Mouse (Mus musculus) hindbrain, embryonic 11.5 days (tissue): ENCODE measurements around the gene Stab1. TPM values are rescaled to one million over a fixed set of nuclear protein-coding genes. Genes with fewer than 3 reads are reported as not detected.

Experiments
- ATAC-seq: fragments of 200-750 bp; cut with Nextera tagmentation; 2 replicates; pipeline ENCODE4 v1.8.0; 2017; ENCODE audit warnings: mild to moderate bottlenecking, moderate TSS enrichment, moderate library complexity; ENCODE audit not compliant: low FRiP score
- DNase-seq: peaks from one replicate; pipeline ENCODE4 v3.0.0-alpha.2; 2015; ENCODE audit warnings: low spot score
- H3K27ac ChIP-seq: fragments of 300-500 bp; sonication (generic); 2 replicates; pipeline ENCODE4 v1.5.1; 2014; ENCODE audit warnings: mild to moderate bottlenecking, low read depth, low read length
- H3K27me3 ChIP-seq: fragments of 300-500 bp; sonication (generic); 2 replicates; pipeline ENCODE4 v1.6.1; 2014; ENCODE audit warnings: mild to moderate bottlenecking, low read length, moderate library complexity, mixed read lengths; ENCODE audit not compliant: control insufficient read depth, insufficient read depth
- H3K36me3 ChIP-seq: fragments of 300-500 bp; sonication (generic); 2 replicates; pipeline ENCODE4 v1.6.1; 2014; ENCODE audit warnings: mild to moderate bottlenecking, low read length, moderate library complexity, mixed read lengths; ENCODE audit not compliant: control insufficient read depth, insufficient read depth
- H3K4me1 ChIP-seq: fragments of 300-500 bp; sonication (generic); replicated peaks from 2 replicates; pipeline ENCODE4 v1.6.1; 2014; ENCODE audit warnings: low read length, mixed read lengths; ENCODE audit not compliant: control insufficient read depth, insufficient read depth
- H3K4me2 ChIP-seq: fragments of 300-500 bp; sonication (generic); replicated peaks from 2 replicates; pipeline ENCODE4 v1.6.1; 2014; ENCODE audit warnings: mild to moderate bottlenecking, low read depth, low read length
- H3K4me3 ChIP-seq: fragments of 300-500 bp; sonication (generic); 2 replicates; pipeline ENCODE4 v1.5.1; 2014; ENCODE audit warnings: low read depth, low read length
- H3K9ac ChIP-seq: fragments of 300-500 bp; sonication (generic); 2 replicates; pipeline ENCODE4 v1.6.1; 2014; ENCODE audit warnings: low read depth, low read length
- H3K9me3 ChIP-seq: fragments of 300-500 bp; sonication (generic); 2 replicates; pipeline ENCODE4 v1.6.1; 2016; ENCODE audit warnings: low read length; ENCODE audit not compliant: control insufficient read depth
- WGBS: fragments of 180-500 bp; shearing (Covaris S2); extraction: QIAGEN DNeasy Blood & Tissue Kit; methylation state at CpG from one replicate; pipeline ENCODE4 v1.1.7; 2014; 5-methylcytosine and 5-hydroxymethylcytosine counted together
- polyA plus RNA-seq: library from polyadenylated mRNA; unstranded; fragments of >200 nt; fragmentation: Nextera tagmentation; extraction: Ambion mirVana; gene quantifications from 2 replicates; pipeline ENCODE4 v1.2.1, GENCODE M21; 2014

Gene Stab1
- polyA plus RNA-seq, 1 experiment from 2014 or later, result 25.5 TPM

- no peaks in the 10 kb centered on the region for H3K27me3 ChIP-seq
- 48% methylated on average over 7 of the region's 7 CpGs for WGBS
- ATAC-seq, result no peak
- H3K9me3 ChIP-seq, result no peaks in the 10 kb centered on the region
- no peaks in the 10 kb centered on the region for H3K4me1 ChIP-seq
- no peak overlapping the region for H3K27ac ChIP-seq
- no peak overlapping the region for H3K4me2 ChIP-seq
- no peak for DNase-seq
- no peak overlapping the region for H3K9ac ChIP-seq
- H3K4me3 ChIP-seq, result no peak overlapping the region
- H3K36me3 ChIP-seq, result peaks cover 1% of the 10 kb centered on the region; the same call in 1 of the 2 replicates
Measured at GRCm38 (mm10) chr14:31165458-31165857, 3.0 kb downstream of the Stab1 start.

DNA sequence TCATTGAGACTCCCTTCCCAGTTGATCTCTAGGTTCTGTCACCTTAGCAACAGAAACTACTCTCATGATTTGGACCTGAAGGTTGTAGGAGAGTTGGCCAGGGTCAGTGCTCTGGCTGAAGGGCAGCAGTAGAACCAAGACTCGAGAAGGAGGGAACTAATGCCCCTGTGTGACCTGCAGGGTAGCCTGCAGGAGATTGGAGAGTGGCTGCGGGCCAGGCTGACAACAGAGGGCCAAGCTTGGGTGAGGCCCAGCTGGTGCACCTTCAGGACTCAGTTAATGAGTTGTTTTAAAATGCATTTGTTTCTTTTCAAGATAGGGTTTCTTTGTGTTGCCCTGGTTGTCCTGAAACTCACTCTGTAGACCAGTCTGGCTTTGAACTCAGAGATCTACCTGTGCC lies 3.4 kb downstream of the Stab1 start:
- Histone ChIP-seq H3K4me1 (no peaks in the 10 kb centered on the region), H3K4me2 (no peak overlapping the region), H3K27ac (no peak overlapping the region), H3K4me3 (no peak overlapping the region), H3K36me3 (no peaks in the 10 kb centered on the region), H3K27me3 (no peaks in the 10 kb centered on the region), H3K9ac (no peak overlapping the region), H3K9me3 (no peaks in the 10 kb centered on the region)
- ATAC-seq (no peak), DNase-seq (no peak)
- WGBS, result 73% methylated on average over 2 of the region's 2 CpGs

DNA sequence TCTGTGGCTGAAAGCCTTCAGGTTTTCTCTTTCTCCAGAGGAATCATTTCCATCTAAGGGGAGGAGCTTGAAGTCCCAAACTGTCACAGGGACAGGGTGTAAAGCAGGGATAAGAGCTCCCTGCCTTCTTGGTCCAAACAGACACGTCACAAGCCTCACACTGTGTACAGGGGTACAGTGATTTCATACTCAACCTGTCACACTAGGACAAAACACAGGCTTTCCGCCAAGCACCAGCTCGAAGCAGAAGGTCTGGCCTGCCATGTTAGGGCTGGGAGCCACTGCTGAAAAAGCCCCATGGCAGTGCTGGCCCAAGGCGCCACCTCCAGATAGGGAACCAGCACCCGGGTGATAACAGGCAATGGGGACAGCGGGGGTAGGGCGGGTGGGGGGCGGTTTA lies 4.4 kb downstream of the Stab1 start:
- Histone ChIP-seq H3K9me3 (no peaks in the 10 kb centered on the region), H3K36me3 (no peaks in the 10 kb centered on the region), H3K9ac (no peak overlapping the region), H3K4me2 (no peak overlapping the region), H3K27me3 (no peaks in the 10 kb centered on the region), H3K4me1 (no peaks in the 10 kb centered on the region), H3K4me3 (no peak overlapping the region), H3K27ac (no peak overlapping the region)
- 85% methylated on average over 8 of the region's 8 CpGs for WGBS
- DNase-seq (no peak), ATAC-seq (no peak)

GRCm38 (mm10) chr14:31161638-31162037 lies 6.8 kb downstream of the Stab1 start:
- WGBS, result 72% methylated on average over 10 of the region's 10 CpGs
- no peak for ATAC-seq
- Histone ChIP-seq H3K9ac (no peak overlapping the region), H3K4me3 (no peak overlapping the region), H3K4me1 (no peaks in the 10 kb centered on the region), H3K4me2 (no peak overlapping the region), H3K27me3 (no peaks in the 10 kb centered on the region), H3K27ac (no peak overlapping the region), H3K9me3 (no peaks in the 10 kb centered on the region), H3K36me3 (no peaks in the 10 kb centered on the region)
- DNase-seq, result no peak

GRCm38 (mm10) chr14:31161191-31161590 lies 7.2 kb downstream of the Stab1 start:
- Histone ChIP-seq H3K4me1 (no peaks in the 10 kb centered on the region), H3K9ac (no peak overlapping the region), H3K9me3 (no peaks in the 10 kb centered on the region), H3K27ac (no peak overlapping the region), H3K36me3 (no peaks in the 10 kb centered on the region), H3K27me3 (no peaks in the 10 kb centered on the region), H3K4me3 (no peak overlapping the region), H3K4me2 (no peak overlapping the region)
- no peak for DNase-seq
- no peak for ATAC-seq
- WGBS, result 91% methylated on average over 7 of the region's 7 CpGs

DNA sequence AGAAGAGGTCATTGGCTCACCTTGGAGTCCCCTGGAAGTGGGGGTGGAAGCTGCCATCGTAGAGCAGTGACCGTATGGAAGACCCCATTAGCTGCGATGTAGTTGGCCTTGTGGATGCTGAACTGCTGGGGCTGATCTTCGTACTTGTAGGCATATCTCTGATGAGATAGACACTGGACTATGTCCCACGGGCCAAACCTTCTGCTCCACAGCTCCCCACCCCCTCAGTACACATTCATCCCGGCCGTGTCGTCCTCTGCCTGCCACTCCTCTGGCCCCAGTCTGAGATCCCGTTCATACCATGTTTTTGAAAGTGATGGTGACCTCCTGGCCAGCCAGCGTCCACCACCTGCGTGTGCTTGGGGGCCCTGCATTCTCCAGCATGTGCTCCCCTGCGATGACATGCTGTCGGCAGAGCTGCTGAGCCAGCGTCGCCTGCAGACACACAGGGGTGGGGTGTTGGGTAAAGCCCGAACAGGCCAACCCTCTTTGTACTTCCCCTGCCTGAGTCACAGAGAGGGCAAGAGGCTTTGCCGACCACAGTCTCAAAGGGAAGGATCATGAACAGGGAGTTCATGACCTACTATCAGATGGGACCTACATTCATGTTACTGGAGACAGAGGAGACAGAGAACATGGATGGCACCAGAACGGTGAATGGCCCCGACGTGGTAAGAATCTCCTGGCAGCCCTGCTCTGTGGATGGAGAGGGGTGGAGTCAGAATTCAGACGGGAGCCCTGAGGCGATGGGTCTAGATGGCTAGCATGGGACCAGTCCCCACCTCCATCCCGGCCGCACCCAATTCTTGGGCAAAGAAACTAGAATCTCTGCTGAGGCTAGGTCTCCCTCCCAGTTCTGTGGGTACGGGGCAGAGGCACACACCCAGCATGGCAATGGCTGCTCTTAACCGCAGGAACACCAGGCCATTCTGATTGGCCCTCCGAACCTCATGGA lies 8.0 kb downstream of the Stab1 start:
- no peaks in the 10 kb centered on the region for H3K4me1 ChIP-seq
- H3K4me3 ChIP-seq, result no peak overlapping the region
- no peaks in the 10 kb centered on the region for H3K36me3 ChIP-seq
- no peak overlapping the region for H3K4me2 ChIP-seq
- H3K27me3 ChIP-seq, result no peaks in the 10 kb centered on the region
- H3K27ac ChIP-seq, result no peak overlapping the region
- 81% methylated on average over 27 of the region's 27 CpGs for WGBS
- no peak overlapping the region for H3K9ac ChIP-seq
- no peaks in the 10 kb centered on the region for H3K9me3 ChIP-seq
- DNase-seq (no peak), ATAC-seq (no peak)

DNA sequence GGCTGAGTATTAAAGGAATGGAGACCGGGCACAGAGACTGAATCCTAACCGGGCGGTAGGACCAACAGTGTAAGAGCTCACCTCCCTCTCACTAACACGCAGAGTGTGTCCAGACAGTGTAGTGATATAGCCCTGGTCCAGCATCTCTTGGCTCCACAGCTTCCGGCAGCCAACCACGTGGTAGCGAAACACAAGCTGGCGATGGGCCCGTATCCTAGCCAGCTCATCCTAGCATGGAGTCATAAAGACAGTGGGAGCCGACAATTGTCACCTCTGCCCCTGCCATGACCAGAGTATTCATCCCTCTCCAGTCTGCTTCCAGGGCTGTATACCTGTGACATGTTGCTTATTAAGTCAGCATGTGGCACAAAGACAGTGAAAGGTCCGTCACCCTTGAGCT lies 22.7 kb downstream of the Stab1 start:
- H3K27me3 ChIP-seq, result no peaks in the 10 kb centered on the region
- 0 out of 2 replicates have a peak, but pooled peaks cover 9% of the 10 kb centered on the region for H3K36me3 ChIP-seq
- 94% methylated on average over 11 of the region's 11 CpGs for WGBS
- H3K9me3 ChIP-seq, result no peaks in the 10 kb centered on the region
- no peak overlapping the region for H3K27ac ChIP-seq
- no peak overlapping the region for H3K4me3 ChIP-seq
- no peak overlapping the region for H3K9ac ChIP-seq
- ATAC-seq (no peak), DNase-seq (no peak)
- no peak overlapping the region for H3K4me2 ChIP-seq
- no peaks in the 10 kb centered on the region for H3K4me1 ChIP-seq

DNA sequence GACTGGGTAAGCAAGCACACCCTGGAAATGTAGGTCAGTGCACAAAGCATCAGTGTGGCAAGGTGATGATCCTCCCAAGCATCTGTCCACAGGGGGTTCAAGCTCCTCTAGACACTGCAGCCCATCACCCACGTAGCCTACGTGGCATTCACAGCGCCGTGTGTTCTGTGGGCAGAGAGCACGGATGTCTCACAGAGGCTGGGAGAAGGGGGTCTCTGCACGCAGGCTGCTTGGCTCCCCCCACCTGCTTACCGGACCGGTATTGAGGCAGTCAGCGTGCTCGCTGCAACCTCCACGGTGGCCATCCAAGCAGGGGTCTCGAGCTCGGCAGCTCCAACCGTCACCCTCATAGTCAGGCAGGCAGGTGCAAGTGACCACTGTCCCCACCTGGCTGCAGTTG lies 27.4 kb downstream of the Stab1 start:
- Histone ChIP-seq H3K4me3 (no peak overlapping the region), H3K4me2 (no peak overlapping the region), H3K9me3 (no peaks in the 10 kb centered on the region), H3K9ac (no peak overlapping the region), H3K27ac (no peak overlapping the region), H3K27me3 (no peaks in the 10 kb centered on the region), H3K4me1 (no peaks in the 10 kb centered on the region), H3K36me3 (peaks cover 42% of the 10 kb centered on the region)
- no peak for DNase-seq
- 96% methylated on average over 14 of the region's 14 CpGs for WGBS
- ATAC-seq, result no peak

GRCm38 (mm10) chr14:31140141-31140540 lies 28.3 kb downstream of the Stab1 start:
- Histone ChIP-seq H3K9ac (no peak overlapping the region), H3K4me1 (no peaks in the 10 kb centered on the region), H3K4me3 (no peak overlapping the region), H3K4me2 (no peak overlapping the region), H3K27me3 (no peaks in the 10 kb centered on the region), H3K36me3 (peaks cover 50% of the 10 kb centered on the region), H3K27ac (no peak overlapping the region), H3K9me3 (no peaks in the 10 kb centered on the region)
- DNase-seq (no peak), ATAC-seq (no peak)
- 92% methylated on average over 15 of the region's 15 CpGs for WGBS
